Mouse (Mus musculus) intestine, embryonic 16.5 days (tissue): ENCODE measurements around the gene Specc1. TPM values are rescaled to one million over a fixed set of nuclear protein-coding genes. Genes with fewer than 3 reads are reported as not detected.

ENCODE experiments used
- ATAC-seq: fragments of 200-750 bp; cut with Nextera tagmentation; 2 replicates; pipeline ENCODE4 v1.8.0; 2017; ENCODE audit warnings: moderate TSS enrichment, moderate library complexity
- H3K27ac ChIP-seq: fragments of 300-500 bp; sonication (generic); 2 replicates; pipeline ENCODE4 v1.5.1; 2014; ENCODE audit warnings: mild to moderate bottlenecking, low read length
- H3K27me3 ChIP-seq: fragments of 300-500 bp; sonication (generic); replicated peaks from 2 replicates; pipeline ENCODE4 v1.6.1; 2014; ENCODE audit warnings: low read length, control low read depth, mixed read lengths; ENCODE audit not compliant: control insufficient read depth, insufficient read depth
- H3K36me3 ChIP-seq: fragments of 300-500 bp; sonication (generic); 2 replicates; pipeline ENCODE4 v1.6.1; 2014; ENCODE audit warnings: low read length, control low read depth; ENCODE audit not compliant: control insufficient read depth, insufficient read depth
- H3K4me1 ChIP-seq: fragments of 300-500 bp; sonication (generic); 2 replicates; pipeline ENCODE4 v1.6.1; 2014; ENCODE audit warnings: low read length, control low read depth, mixed read lengths; ENCODE audit not compliant: control insufficient read depth, insufficient read depth
- H3K4me2 ChIP-seq: fragments of 300-500 bp; sonication (generic); 2 replicates; pipeline ENCODE4 v1.6.1; 2014; ENCODE audit warnings: low read depth, low read length, control low read depth
- H3K4me3 ChIP-seq: fragments of 300-500 bp; sonication (generic); 2 replicates; pipeline ENCODE4 v1.5.1; 2014; ENCODE audit warnings: mild to moderate bottlenecking, low read length
- H3K9ac ChIP-seq: fragments of 300-500 bp; sonication (generic); 2 replicates; pipeline ENCODE4 v1.6.1; 2014; ENCODE audit warnings: low read depth, low read length
- H3K9me3 ChIP-seq: fragments of 300-500 bp; sonication (generic); 2 replicates; pipeline ENCODE4 v1.6.1; 2016; ENCODE audit warnings: low read length, control low read depth; ENCODE audit not compliant: control insufficient read depth
- WGBS: fragments of 180-500 bp; shearing (Covaris S2); extraction: QIAGEN DNeasy Blood & Tissue Kit; methylation state at CpG from one replicate; pipeline ENCODE4 v1.1.7; 2014; 5-methylcytosine and 5-hydroxymethylcytosine counted together
- polyA plus RNA-seq: library from polyadenylated mRNA; unstranded; fragments of >200 nt; fragmentation: Nextera tagmentation; extraction: Ambion mirVana; gene quantifications from 2 replicates; pipeline ENCODE4 v1.2.1, GENCODE M21; 2015

The Specc1 gene
- polyA plus RNA-seq, 1 experiment from 2014 or later: 8.3 TPM

DNA sequence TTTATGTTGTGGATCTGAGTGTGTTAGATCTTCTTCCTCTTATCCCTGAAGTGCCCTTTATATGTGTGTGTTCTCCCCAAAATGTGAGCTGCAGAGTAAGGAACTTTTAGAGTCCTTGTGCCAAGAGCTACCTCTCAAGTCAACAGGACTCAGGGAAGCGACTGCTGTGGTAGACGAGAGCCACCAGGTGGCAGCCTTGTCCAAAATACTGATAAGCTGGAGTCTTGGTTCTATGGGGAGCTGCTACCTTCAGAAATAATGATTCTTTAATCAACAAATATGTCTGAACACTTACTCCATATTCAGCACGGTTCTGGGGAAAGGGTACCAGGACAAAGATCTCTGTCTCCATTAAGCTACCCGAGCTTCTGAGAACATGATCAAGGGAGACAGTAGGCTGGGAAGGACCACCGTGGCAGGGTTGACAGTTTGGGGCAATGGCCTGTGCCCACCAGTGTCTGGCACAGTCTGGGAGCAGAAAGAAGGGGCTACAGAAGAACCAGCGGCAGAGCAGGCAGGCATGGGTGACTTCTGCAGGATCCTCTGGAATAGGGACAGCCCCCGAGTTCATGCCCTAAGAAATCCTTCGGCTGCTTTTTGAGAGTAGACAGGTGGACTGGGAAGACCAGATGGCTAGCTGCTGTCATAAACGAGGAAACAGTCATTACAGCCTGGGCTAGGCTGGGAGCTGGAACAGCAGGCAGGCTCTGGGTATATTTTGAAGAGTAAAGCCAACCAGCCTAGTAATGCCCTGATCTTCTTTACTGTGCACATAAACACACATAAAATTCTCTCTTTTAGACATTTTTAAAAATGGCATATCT lies 91.5 kb downstream of the Specc1 start:
- Histone ChIP-seq H3K4me3 (no peak overlapping the region), H3K4me1 (peaks cover 9% of the 10 kb centered on the region; the same call in 1 of the 2 replicates), H3K27ac (no peak overlapping the region), H3K27me3 (no peaks in the 10 kb centered on the region), H3K9ac (no peak overlapping the region), H3K9me3 (no peaks in the 10 kb centered on the region), H3K4me2 (no peak overlapping the region), H3K36me3 (no peaks in the 10 kb centered on the region)
- 0 out of 2 replicates have a peak, but pooled peaks have one; percentile 49 for ATAC-seq
- 32% methylated on average over 9 of the region's 9 CpGs for WGBS

- Histone ChIP-seq H3K9ac (no peak overlapping the region), H3K4me1 (peaks cover 9% of the 10 kb centered on the region; the same call in 1 of the 2 replicates), H3K27me3 (no peaks in the 10 kb centered on the region), H3K4me2 (no peak overlapping the region), H3K4me3 (no peak overlapping the region), H3K9me3 (no peaks in the 10 kb centered on the region), H3K36me3 (no peaks in the 10 kb centered on the region), H3K27ac (no peak overlapping the region)
- no peak for ATAC-seq
Measured at GRCm38 (mm10) chr11:62049170-62049569, 92.6 kb downstream of the Specc1 start.

DNA sequence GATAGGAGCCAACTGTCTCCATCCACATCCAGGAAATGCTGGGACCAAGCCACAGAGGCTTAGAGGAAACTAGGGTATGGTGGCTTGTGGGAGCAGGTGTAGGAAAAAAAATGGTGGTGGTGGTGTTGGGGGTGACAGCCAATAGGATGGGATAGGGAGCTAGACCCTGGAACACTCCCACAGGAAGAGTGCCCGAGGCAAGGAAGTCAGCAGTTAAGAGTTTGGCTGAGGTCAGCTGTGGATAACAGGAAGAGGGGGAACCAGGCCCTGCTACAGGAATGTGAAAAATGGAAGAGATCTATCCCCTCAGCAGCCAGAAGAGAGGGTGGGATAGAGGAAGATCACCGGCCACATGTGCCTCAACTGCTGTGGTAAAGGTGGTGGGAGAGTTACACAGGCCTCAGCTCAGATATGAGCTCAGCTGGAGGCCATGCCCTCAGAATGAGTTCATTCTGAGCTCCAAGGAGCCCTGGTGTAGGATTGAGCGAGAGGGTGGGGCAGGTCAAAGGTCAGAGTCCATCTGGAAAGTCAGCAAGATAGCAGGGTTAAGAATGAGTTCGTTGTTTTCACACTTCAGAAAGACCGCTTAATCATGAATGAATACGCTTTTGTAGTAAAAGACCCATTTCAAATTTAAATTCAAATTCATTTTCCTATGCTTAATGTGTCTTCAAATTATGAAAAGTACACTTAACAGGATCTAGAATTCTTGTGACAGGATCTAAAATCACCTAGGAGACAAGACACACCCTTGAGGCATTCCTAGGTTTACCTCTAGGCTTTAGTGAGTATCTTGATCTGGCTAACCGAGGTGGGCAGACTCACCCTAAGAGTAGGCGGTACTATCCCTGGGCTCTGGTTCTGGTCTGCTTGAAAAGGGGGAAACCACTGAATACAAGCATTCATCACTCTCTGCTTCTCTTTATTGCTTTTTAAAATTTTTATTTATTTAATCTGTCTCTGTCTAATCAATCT lies 94.1 kb downstream of the Specc1 start:
- peaks cover 9% of the 10 kb centered on the region; the same call in 1 of the 2 replicates for H3K4me1 ChIP-seq
- 50% methylated on average over 8 of the region's 8 CpGs for WGBS
- H3K36me3 ChIP-seq: no peaks in the 10 kb centered on the region
- ATAC-seq: peak; percentile 90
- H3K27me3 ChIP-seq: no peaks in the 10 kb centered on the region
- no peak overlapping the region for H3K4me3 ChIP-seq
- no peak overlapping the region for H3K4me2 ChIP-seq
- peak overlapping the region; percentile 54 for H3K27ac ChIP-seq
- no peaks in the 10 kb centered on the region for H3K9me3 ChIP-seq
- no peak overlapping the region for H3K9ac ChIP-seq

- Histone ChIP-seq H3K9ac (no peak overlapping the region), H3K27ac (no peak overlapping the region), H3K4me2 (no peak overlapping the region), H3K4me1 (peaks cover 9% of the 10 kb centered on the region; the same call in 1 of the 2 replicates), H3K4me3 (no peak overlapping the region), H3K36me3 (no peaks in the 10 kb centered on the region), H3K9me3 (no peaks in the 10 kb centered on the region), H3K27me3 (no peaks in the 10 kb centered on the region)
- 88% methylated on average over 4 of the region's 4 CpGs for WGBS
- ATAC-seq: no peak
Measured at GRCm38 (mm10) chr11:62051487-62051886, 94.9 kb downstream of the Specc1 start.

DNA sequence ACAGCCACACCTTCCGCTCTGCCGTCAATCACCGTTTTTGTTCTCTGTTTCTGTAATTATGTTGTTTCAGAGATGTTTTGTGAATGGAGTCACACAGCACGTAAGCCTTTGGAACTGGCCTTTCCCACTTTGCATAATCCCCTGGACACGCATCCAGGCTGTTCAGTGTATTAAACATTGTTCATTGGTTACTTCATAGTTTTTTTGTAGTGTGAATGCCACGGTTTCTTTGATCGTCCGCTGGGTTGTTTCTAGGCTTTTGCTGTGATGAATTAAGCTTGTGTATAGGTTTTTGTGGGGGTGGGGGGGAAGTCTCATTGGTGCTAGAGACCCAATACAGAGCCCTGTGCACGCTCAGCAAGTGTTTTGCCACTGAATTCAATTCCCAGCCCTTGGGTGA lies 97.4 kb downstream of the Specc1 start:
- Histone ChIP-seq H3K4me3 (no peak overlapping the region), H3K4me1 (peaks cover 9% of the 10 kb centered on the region; the same call in 1 of the 2 replicates), H3K9ac (no peak overlapping the region), H3K27me3 (no peaks in the 10 kb centered on the region), H3K27ac (no peak overlapping the region), H3K4me2 (no peak overlapping the region), H3K9me3 (no peaks in the 10 kb centered on the region), H3K36me3 (no peaks in the 10 kb centered on the region)
- ATAC-seq: no peak
- WGBS: 75% methylated on average over 9 of the region's 9 CpGs

DNA sequence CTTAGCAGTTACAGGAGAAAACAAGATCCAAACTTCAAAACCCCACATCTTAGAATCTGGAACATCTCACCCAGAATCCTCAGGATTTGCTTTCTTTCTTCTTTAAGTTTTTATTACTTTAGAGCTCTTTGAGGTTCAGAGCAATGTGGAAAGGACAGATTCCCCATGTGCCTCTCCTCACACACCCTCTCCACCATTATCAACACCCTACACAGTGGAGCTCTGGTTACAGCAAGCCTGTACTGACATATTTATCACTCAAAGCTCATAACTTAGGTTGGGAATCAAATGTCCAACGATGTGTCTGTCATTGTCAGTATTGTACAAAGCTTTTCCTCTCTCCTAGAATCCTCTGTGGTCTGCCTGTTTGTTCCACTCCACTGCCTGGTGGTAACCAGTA lies 108.0 kb downstream of the Specc1 start:
- Histone ChIP-seq H3K36me3 (no peaks in the 10 kb centered on the region), H3K9me3 (no peaks in the 10 kb centered on the region), H3K27me3 (no peaks in the 10 kb centered on the region), H3K4me1 (no peaks in the 10 kb centered on the region), H3K4me3 (no peak overlapping the region), H3K4me2 (no peak overlapping the region), H3K9ac (no peak overlapping the region), H3K27ac (no peak overlapping the region)
- no peak for ATAC-seq
- 43% methylated on average over 1 of the region's 1 CpGs for WGBS

GRCm38 (mm10) chr11:62065655-62066054 lies 109.1 kb downstream of the Specc1 start:
- H3K27ac ChIP-seq: no peak overlapping the region
- H3K4me2 ChIP-seq: no peak overlapping the region
- no peak overlapping the region for H3K4me3 ChIP-seq
- no peaks in the 10 kb centered on the region for H3K9me3 ChIP-seq
- no peaks in the 10 kb centered on the region for H3K36me3 ChIP-seq
- WGBS: 65% methylated on average over 6 of the region's 6 CpGs
- ATAC-seq: no peak
- H3K9ac ChIP-seq: no peak overlapping the region
- H3K27me3 ChIP-seq: no peaks in the 10 kb centered on the region
- H3K4me1 ChIP-seq: no peaks in the 10 kb centered on the region

- H3K4me3 ChIP-seq: no peak overlapping the region
- no peak overlapping the region for H3K9ac ChIP-seq
- H3K27me3 ChIP-seq: no peaks in the 10 kb centered on the region
- no peak overlapping the region for H3K4me2 ChIP-seq
- WGBS: 50% methylated on average over 2 of the region's 2 CpGs
- no peaks in the 10 kb centered on the region for H3K4me1 ChIP-seq
- no peak for ATAC-seq
- no peaks in the 10 kb centered on the region for H3K36me3 ChIP-seq
- H3K9me3 ChIP-seq: no peaks in the 10 kb centered on the region
- H3K27ac ChIP-seq: no peak overlapping the region
Measured at GRCm38 (mm10) chr11:62069554-62069953, 113.0 kb downstream of the Specc1 start.

- no peak overlapping the region for H3K4me3 ChIP-seq
- no peaks in the 10 kb centered on the region for H3K36me3 ChIP-seq
- H3K4me1 ChIP-seq: no peaks in the 10 kb centered on the region
- no peak overlapping the region for H3K27ac ChIP-seq
- no peak overlapping the region for H3K4me2 ChIP-seq
- H3K9ac ChIP-seq: no peak overlapping the region
- no peaks in the 10 kb centered on the region for H3K9me3 ChIP-seq
- 81% methylated on average over 7 of the region's 7 CpGs for WGBS
- no peaks in the 10 kb centered on the region for H3K27me3 ChIP-seq
- no peak for ATAC-seq
Measured at GRCm38 (mm10) chr11:62070206-62070605, 113.6 kb downstream of the Specc1 start.
